Mouse (Mus musculus) c-Kit-positive CD71-positive TER-119-negative erythroid progenitor cells, embryonic 14.5 days (primary cell): ENCODE results near the gene Pla2g10.
A peak's percentile ranks its signal among the peaks of the same experiment; 100 is the strongest.
"Not testable (repeated sequence)": the region's sequence is repeated elsewhere in the genome, so short reads cannot be mapped to it uniquely, and the experiment has no call there.

Experiments
- DNase-seq: peaks from one replicate; pipeline ENCODE4 v3.0.0-alpha.2; 2013; ENCODE audit warnings: low read depth

The Pla2g10 gene

DNA sequence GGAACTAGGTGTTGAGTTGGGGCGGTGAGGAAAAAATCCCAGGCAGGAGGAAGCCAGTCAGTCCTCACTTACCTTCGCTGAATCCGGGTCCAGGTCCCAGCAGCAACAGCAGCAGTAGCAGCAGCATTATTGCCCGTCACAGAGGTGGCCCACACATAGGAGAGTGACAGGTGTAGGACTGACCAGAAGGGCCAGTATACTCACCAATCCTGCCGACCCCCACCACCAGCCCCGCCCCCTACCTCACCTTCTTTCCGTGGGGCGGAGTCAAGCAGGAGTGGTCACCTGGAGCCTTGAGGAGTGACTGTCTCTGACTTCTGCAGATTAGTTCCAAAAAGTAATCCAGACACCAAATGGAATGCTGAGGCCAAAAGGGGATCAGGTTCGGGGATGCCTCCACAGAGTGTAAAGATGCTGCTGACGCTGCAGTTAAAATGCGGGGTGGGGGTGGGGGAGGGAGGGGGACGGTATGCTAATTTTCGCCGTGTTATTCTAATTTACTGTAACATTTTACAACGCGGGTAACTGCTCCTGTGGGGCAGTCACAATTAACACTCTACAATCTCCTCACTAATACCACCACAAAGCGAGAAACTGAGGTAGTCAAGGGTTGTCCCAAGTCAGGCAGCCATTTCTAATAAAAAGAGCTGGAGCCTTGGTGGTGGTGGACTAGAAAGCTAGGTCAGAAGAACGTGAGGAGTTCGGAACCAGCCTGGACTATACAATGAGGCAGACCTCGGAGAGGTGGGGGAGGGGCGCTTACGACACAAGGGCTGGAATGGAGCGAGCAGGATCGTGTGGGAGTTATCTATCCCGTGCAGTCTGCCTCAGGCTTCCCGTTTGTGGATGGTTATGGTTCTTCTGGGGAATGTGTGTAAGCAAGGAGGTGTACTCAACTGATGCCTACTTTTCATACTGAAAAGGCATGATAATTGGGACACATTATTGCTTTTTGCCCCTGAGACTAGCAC is at the start of gene Pla2g10:
Gene Pla2g10 (minus strand): TSS at position 699 of the 971 bp plus-strand sequence.
- no peak for DNase-seq

DNA sequence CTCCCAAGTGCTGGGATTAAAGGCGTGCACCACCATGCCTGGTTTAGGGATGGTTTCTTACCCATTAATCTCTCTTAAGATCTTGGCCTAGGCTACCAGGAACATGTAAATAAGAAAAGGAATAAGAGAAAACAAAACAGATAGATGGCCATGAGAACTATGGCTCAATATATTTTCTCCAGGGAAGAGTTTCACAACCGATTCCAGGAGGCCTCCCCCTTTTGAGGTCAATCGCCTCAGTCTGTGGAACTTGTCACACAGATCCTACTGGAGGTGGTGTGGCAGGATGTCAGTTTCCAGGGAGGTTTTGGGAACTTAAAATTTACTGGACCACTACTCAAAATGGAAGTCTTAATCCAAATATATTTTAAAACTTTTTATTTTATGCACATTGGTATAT is 43.9 kb upstream of the Pla2g10 start:
- not testable (repeated sequence) for DNase-seq

DNA sequence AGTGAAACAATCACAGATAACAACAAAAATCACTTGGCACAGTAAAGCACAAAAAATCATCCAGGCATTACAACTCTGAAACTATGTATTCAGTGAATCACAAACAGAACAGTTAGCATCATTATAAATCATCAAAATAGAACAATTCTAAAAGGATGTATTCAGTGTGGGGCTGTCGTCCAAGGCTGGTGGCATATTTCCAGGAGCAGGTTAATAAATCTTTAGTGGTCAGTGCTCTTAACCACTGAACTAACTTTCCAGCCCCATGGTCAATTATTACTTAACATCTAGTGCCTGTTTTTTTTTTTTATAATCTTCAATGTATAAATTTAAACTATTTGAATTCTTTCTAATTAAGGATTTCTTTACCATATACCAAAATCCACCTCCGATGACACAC is 43.2 kb upstream of the Pla2g10 start:
- not testable (repeated sequence) for DNase-seq

DNA sequence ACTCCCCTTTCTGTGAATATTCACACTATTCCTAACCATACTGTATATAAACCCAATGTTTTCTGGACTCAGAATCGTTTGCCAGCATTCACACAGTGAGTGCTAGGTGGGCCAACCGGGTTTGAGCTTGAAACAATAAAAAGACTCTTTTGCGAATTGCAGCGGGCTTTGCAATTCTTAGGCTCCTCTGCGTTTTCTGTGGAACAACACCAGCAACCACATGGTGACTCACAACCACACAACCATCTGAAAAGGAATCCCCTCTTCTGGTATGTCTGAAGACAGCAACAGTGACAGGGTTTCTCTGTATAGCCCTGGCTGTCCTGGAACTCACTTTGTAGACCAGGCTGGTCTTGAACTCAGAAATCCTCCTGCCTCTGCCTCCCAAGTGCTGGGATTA is 41.3 kb upstream of the Pla2g10 start:
- not testable (repeated sequence) for DNase-seq

DNA sequence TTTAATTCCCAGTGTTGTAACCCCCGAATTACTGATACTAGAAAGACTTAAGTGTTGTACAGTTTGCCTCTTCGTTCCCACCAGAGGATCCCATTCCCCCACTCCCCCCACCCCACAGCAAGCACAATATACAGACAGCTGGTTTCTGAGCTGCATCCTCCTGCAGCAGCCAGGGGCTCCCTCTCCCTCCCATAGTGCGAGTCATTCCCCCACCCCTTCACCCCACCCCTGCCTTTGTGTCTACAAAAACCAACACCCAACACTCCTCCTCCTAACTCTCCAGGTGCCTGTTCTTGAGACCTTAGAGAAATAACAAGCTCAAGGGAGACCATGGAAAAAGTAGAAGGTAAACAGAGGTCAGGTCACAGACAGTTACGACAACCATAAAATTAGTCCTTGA is 40.8 kb upstream of the Pla2g10 start:
- not testable (repeated sequence) for DNase-seq

DNA sequence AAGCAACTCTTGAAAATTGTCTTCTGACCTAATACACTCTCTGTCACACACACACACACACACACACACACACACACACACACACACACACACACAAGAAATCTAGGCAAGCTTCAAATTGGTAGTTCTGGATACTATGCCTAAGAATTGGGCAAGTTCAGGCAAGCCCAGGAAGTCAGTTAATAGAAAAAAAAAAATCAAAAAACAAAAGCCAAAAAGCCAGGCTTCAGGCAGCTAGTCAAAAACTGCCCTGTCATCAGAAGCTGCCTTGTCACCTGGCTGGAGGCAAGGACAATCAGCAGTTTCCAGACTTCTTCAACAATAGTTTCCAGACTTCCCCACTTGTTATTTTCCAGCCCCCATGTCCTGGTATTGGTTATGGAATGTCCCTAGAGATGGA is 35.6 kb upstream of the Pla2g10 start:
- no peak for DNase-seq

DNA sequence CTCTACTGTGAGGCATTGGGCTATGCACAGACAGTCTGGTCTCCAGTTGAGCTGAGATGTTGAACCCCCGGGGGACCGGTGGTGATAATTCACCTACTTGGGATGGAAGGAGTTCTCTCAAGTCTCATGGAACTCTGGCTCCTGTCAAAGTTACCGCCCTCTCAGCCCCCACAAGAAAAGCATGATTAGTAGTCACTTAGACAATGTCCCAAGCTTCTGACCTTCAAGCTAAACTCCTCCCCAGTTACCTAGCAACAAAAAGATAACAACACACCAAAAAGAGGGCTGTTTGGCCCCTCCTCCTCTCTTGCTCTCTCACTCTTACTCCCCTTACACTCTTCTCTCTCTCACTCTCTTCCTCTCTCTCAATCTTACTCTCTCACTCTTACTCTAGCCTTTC is 33.7 kb upstream of the Pla2g10 start:
- no peak for DNase-seq

DNA sequence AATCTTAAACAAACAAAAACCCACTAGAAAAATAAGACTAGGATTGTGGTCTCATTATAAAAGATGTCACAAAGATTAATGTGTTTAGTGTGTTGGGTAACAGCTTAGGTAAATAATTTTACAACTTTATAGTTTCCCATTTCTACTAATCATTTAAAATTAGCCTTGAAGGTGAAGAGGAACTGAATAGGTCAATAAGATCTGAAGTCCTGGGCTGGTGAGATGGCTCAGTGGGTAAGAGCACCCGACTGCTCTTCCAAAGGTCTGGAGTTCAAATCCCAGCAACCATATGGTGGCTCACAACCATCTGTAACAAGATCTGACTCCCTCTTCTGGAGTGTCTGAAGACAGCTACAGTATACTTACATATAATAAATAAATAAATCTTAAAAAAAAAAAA is 32.0 kb upstream of the Pla2g10 start:
- not testable (repeated sequence) for DNase-seq

DNA sequence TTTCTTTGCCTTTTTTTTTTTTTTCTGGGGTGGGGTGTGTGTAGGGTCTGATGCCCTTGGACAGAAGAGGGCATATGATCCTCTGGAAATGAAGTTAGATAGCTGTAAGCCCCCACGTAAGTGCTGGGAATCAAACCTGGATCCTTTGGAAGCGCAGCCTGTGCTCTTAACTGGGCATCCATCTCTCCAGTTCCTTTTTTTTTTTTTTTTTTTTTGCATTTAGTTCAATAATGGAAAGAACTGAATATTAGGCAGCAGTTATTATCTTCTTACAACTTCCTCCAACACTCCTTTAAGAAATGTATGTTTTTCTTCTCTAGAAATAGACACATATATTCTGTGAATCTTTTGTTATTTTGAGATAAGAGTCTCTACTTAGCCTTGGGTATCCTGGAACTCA is 27.0 kb upstream of the Pla2g10 start:
- DNase-seq, result no peak

DNA sequence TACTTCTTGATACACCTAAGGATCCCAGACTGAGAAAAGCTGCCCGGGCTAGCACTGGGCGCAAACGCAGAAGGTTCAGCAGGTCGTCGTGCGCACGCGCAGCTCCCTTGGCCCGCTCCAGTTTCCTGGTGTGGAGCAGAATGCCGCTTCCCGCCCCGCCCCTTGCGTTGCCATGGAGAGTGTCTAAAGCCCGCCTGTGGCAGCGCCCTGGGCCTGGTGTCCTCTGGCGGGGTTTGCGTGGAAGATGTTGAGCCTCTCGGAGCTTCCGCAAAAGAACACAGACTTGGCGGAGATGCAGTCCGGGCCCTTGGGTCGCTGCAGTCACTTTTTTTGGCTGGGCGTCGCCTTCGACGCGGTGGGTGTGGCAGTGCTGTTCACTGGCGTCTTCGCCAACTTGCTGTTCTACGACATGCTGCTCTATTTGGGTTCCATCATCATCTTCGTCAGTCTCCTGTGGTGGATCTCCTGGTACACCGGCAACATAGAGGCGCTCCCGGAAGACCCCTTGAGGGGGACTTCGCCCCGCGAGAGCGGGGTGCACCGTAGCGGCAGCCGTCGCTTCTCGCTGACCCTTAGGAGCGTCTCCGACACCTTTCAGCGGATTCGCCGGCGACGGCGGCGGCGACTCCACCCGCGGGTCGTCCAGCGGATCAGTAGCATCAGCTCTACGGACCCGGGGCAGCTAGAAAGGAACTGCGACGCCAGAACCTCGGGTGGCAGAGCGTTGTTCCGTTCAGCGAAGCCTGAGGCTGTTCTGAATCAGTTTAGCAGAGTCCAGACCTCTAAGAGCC is 23.8 kb upstream of the Pla2g10 start:
- peak; percentile 85 for DNase-seq

DNA sequence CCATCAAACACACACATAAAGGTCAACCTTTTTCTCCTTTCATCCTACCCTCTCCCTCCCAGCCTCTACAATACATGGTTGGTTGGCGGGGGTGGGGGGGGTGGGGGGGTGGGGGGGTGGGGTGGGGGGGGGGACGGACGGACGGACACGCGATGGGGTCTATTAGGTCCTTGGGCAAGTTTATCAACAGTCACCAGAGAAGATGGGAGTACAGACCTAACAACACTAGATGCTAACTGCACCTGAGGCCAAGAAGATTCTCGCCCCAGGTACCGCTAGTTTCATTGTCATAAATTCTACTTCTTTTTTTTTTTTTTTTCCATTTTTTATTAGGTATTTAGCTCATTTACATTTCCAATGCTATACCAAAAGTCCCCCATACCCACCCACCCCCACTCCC is 23.2 kb upstream of the Pla2g10 start:
- DNase-seq, result no peak

DNA sequence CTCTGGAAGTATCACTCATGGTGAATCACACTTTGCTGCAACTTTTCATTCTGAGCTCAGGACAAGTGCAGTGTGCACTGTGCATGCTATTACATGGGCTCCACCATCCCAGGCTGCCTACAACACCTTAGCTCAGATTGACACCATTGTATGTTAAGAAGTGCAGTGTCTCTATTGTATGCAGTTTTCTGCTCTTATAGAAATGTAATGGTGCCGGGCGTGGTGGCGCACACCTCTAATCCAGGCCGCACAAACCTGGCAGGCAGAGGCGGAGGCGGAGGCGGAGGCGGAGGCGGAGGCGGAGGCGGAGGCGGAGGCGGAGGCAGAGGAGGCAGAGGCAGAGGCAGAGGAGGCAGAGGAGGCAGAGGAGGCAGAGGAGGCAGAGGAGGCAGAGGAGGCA is 19.8 kb upstream of the Pla2g10 start:
- DNase-seq, result no peak

DNA sequence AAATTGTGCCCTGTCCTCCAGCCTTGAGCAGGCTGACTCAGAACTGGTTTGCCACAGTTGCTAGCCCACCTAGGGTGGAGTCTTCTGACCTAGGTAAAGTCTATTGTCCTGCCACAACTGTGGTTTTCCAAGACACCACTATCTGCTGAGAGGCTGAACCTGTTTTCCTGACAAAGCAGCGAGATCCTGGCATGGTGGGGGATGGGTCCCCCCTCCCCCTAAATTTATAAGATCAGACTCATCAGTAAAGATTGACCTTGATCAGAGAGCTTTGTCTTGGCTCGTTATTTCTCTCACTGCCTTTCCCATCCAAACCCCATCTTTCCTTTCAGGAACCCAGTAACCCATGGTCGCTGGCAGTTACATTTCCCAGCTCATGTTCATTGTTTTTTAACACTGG is 19.2 kb upstream of the Pla2g10 start:
- DNase-seq, result no peak

DNA sequence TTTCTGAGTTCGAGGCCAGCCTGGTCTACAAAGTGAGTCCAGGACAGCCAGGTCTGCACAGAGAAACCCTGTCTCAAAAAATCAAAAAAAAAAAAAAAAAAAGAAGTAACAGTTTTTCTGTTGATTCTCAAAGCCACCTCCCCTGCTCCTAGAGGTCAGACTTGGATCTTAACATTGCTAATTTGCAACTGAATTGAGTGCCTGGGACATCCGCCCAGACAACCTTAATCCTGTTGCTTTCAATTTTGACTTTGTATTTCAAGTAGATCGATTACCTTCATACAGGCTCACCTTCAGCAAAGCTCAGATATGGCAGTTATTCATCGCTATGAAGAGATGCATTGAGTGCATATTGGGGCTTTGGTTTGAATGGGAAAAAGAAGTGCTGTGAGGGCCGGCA is 18.5 kb upstream of the Pla2g10 start:
- no peak for DNase-seq

DNA sequence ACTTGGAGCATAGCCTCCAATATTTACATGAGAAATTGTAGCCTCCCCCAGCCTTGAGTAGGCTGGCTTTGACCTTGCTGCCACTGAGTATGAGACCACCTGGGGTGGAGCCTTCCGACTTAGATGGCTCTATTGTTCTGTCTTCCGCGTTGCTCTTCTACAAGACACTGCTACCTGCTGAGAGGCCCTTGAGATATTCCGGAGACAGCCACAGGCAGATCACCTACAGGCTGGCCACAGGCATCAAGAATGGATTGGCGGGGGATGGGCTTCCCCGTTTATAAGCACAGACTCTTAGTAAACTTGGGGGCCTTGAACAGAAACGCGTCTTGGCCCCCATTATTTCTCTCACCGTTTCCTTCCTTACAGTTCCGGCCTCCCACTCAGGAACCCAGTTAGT is 18.0 kb upstream of the Pla2g10 start:
- not testable (repeated sequence) for DNase-seq

DNA sequence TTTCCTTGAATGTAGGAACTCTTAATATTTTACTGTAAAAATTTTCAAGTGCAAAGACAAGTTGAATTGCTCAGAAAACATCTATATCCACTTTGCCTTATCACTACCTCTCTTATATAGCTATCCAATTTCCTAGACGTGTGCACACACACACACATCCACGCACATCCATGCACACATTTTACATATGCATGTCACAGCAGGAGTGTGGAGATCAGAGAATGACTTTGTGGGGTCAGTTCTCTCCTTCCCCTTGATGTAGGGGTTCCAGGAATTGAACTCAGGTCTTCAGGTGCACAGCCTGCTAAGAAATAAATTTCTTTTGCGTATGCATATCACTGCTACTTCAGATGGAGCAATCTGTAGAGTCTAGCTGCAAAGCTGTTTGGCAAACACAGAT is 17.3 kb upstream of the Pla2g10 start:
- no peak for DNase-seq

DNA sequence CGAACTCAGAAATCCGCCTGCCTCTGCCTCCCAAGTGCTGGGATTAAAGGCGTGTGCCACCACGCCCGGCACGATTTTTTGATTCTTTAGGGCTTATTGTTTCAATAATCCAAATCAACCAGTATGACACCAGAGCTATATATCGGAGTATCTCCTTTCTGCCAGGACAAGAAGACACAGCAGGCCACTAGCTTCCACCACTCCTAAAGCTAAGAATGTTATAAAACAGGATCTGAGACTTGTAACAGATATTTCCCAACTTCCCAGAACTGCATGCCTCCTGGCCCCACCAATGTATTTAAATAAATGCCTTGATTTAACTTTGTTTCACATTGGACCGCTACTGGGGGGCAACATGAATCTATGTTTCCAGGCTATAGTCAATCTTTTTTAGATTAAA is 16.9 kb upstream of the Pla2g10 start:
- no peak for DNase-seq

DNA sequence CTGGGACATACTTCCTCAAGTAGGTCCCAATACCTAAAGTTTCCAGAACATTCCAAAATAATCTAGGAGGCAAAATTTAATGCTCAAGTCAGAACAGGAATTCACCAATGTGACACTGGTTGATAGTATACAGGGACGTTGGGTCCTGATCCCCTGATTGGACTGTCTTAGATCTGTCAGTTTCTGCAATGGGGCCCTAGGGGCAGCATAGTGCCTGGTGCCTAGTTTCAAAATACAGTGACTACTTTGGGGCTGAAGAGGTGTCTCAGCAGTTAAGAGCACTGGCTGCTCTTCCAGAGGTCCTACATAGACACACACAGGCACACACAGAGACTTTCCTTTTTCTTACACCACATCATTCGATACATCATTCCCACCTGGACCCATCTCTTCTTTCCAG is 10.1 kb upstream of the Pla2g10 start:
- DNase-seq, result no peak

DNA sequence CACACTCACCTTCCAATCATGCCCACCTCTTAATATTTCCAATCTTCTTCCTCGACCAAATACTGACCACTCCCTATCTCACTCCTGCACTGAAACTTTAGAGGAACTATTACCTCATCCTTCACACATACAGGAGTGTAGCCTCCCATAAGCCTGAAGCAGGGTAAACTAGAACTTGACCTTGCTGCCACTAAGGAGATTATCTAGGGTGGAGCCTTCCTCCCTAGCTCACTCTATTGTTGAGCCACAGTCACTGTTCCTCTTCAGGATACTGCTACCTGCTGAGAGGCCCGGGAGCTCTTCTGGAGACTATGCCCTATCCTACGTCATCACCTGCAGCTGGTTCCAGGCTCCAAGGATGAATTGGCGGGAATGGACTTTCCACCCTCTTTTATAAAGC is 8.3 kb upstream of the Pla2g10 start:
- DNase-seq, result not testable (repeated sequence)

DNA sequence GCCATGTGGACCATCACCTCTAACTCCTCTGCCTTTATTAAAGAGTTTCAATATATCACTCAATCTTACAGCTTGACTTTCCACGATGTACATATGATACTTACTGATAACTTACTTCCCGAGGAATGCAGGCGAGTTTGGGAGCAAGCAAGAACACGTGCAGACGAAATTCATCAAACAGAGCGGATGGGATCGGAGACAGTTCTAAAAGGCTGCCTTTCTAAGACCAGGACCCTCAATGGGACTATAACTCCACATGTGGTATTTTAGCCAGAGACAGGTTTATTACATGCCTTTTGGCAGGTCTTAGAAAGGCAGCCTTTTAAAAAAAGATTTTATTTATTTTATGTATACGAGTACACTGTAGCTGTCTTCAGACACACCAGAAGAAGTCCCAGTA is 5.2 kb upstream of the Pla2g10 start:
- no peak for DNase-seq

DNA sequence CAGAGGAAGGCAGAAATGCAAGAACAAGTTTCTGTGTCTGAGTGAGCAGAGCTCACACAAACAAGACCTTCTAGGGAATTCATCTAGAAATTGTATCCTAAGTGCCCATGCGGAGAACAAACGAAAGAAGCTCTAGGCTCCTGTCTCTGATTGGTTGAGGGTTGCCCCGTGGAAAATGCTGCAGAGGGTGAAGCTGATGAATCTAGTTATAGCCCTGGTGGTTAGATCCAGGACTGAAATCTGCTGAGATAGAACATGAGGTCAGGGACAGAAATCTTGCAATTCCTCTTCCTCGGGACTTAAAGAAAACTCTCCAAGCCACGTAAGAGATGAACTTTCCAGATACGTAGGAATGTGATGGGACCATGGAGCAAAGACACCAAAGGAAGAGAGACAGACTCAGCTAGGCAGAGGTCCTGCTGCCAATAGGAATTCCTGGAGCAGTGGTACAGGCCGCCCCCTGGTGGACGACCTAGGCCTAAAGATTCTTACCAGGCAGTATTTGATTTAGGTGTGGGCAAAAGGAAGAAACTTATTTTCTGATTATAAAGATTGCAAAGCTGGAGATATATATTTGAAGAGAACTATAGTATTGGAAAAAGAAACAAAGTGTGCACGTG is 2.8 kb upstream of the Pla2g10 start:
- peak; percentile 41 for DNase-seq

DNA sequence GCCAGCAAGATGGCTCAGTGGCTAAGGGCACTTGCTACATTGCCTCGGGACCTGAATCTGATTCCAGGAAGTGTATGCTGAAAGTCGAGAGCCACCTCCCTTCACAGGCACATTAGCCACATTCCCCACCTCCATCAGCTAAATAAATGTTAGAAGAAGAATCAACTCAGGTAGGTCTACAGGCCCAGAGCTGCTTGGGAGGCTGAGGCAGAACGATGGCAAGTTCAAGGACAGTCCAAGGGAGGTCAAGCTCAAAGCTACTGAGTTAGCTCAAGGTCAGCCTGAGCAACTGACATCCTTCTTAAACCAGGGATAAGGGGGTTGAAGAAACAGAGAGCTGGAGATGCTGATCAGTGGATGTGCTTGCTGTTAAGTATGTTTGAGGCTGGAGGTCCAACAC is 2.0 kb upstream of the Pla2g10 start:
- DNase-seq, result no peak

DNA sequence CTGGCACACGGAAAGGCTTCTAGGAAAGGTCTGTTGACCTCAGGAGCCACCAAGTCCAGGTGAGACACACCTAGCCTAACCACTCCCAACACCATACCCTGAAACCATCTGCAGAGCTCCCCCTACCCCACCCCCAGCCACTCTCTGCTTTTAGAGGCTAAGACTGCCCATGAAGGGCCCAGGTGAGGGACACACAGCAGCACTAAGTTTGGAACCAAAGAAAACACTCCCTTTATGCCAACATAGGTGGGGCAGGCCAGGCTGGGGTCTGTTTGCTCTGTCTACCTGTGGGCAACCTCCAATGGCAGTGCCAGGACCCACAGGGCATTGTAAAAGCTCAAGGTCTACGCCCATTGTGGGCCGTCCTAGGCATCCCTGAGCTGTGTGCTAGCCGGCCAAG is 1.4 kb downstream of the Pla2g10 start:
- DNase-seq, result no peak
